Mouse (Mus musculus) stomach, postnatal 0 days (tissue): ENCODE results near the gene Arpc5l. TPM values are rescaled to one million over a fixed set of nuclear protein-coding genes. Genes with fewer than 3 reads are reported as not detected.

ENCODE experiments used
- ATAC-seq: fragments of 200-750 bp; cut with Nextera tagmentation; 2 replicates; pipeline ENCODE4 v1.8.0; 2017; ENCODE audit not compliant: low FRiP score, low TSS enrichment
- DNase-seq: peaks from one replicate; pipeline ENCODE4 v3.0.0-alpha.2; 2016; ENCODE audit warnings: low spot score
- H3K27ac ChIP-seq: fragments of 300-500 bp; sonication (generic); replicated peaks from 2 replicates; pipeline ENCODE4 v1.5.1; 2014; ENCODE audit warnings: mild to moderate bottlenecking, control low read depth
- H3K27me3 ChIP-seq: fragments of 300-500 bp; sonication (generic); 2 replicates; pipeline ENCODE4 v1.6.1; 2014; ENCODE audit warnings: low read length; ENCODE audit not compliant: control insufficient read depth, insufficient read depth
- H3K36me3 ChIP-seq: fragments of 300-500 bp; sonication (generic); 2 replicates; pipeline ENCODE4 v1.6.1; 2014; ENCODE audit warnings: low read length, mixed read lengths; ENCODE audit not compliant: control insufficient read depth, insufficient read depth
- H3K4me1 ChIP-seq: fragments of 300-500 bp; sonication (generic); replicated peaks from 2 replicates; pipeline ENCODE4 v1.6.1; 2014; ENCODE audit warnings: antibody characterized with exemption; ENCODE audit not compliant: control insufficient read depth, insufficient read depth
- H3K4me2 ChIP-seq: fragments of 300-500 bp; sonication (generic); replicated peaks from 2 replicates; pipeline ENCODE4 v1.6.1; 2014; ENCODE audit warnings: low read depth, mild to moderate bottlenecking, control low read depth, moderate library complexity
- H3K4me3 ChIP-seq: fragments of 300-500 bp; sonication (generic); 2 replicates; pipeline ENCODE4 v1.5.1; 2014; ENCODE audit warnings: low read depth, low read length, control low read depth
- H3K9ac ChIP-seq: fragments of 300-500 bp; sonication (generic); 2 replicates; pipeline ENCODE4 v1.6.1; 2014; ENCODE audit warnings: mild to moderate bottlenecking, low read length, control low read depth, mixed read lengths
- H3K9me3 ChIP-seq: fragments of 300-500 bp; sonication (generic); 2 replicates; pipeline ENCODE4 v1.6.1; 2016; ENCODE audit warnings: low read length; ENCODE audit not compliant: control insufficient read depth
- CTCF ChIP-seq: IDR thresholded peaks from 2 replicates; pipeline ENCODE4 v1.5.1; 2016; ENCODE audit warnings: antibody characterized with exemption, low read depth, mild to moderate bottlenecking, moderate library complexity
- EP300 ChIP-seq: optimal IDR thresholded peaks from 2 replicates; pipeline ENCODE3; 2016; ENCODE audit warnings: antibody characterized with exemption
- WGBS: fragments of 180-500 bp; shearing (Covaris S2); extraction: QIAGEN DNeasy Blood & Tissue Kit; methylation state at CpG from one replicate; pipeline ENCODE4 v1.1.7; 2014; 5-methylcytosine and 5-hydroxymethylcytosine counted together
- polyA plus RNA-seq: library from polyadenylated mRNA; unstranded; fragments of >200 nt; fragmentation: Nextera tagmentation; extraction: Ambion mirVana; gene quantifications from 2 replicates; pipeline ENCODE4 v1.2.1, GENCODE M21; 2015

Gene Arpc5l
- 136 and 142 TPM in 2 replicates for polyA plus RNA-seq

DNA sequence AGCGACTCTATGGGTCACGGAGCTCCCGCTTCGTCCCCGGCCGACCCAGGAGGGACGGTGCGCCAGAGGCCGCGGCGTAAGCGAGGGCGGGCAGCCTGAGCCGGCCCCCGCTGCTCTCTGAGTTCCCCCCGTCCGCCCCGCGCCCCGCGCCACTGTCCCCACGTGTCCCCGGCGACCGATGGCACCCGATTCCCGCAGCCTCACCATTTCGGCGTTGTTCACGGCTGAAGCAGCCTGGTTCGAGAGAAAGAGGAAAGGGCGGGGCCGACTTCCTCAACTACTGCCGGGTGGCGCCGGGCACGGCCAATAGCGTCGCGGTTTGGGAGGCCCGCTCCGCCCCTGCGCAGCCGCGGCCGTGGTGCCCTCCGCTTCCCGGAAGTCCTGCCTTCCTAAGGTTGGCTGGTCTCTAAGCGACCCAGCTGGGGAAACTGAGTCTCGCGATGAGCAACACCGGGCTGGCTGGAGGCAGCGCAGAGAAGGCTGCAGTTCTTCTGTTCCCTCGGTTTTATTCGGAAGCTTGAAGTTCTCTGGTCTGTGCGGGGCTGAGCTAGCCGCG, at the start of gene Arpc5l:
Gene Arpc5l, plus strand, starts transcription at position 469 of the 556 bp plus-strand sequence.
- under 1% methylated on average over 53 of the region's 58 CpGs for WGBS
- TF ChIP-seq EP300, result peak; percentile 67
- no peak for TF ChIP-seq CTCF
- H3K36me3 ChIP-seq, result peaks cover 6% of the 10 kb centered on the region; the same call in 1 of the 2 replicates
- ATAC-seq, result peak; percentile 87
- no peaks in the 10 kb centered on the region for H3K27me3 ChIP-seq
- peaks cover 6% of the 10 kb centered on the region for H3K4me1 ChIP-seq
- H3K9me3 ChIP-seq, result no peaks in the 10 kb centered on the region
- peak; percentile 93 for DNase-seq
- H3K4me2 ChIP-seq, result peak within 1 kb of the TSS; percentile 56
- peak within 1 kb of the TSS; percentile 82 for H3K9ac ChIP-seq
- peak within 1 kb of the TSS; percentile 87 for H3K27ac ChIP-seq
- H3K4me3 ChIP-seq, result peak within 1 kb of the TSS; percentile 64

DNA sequence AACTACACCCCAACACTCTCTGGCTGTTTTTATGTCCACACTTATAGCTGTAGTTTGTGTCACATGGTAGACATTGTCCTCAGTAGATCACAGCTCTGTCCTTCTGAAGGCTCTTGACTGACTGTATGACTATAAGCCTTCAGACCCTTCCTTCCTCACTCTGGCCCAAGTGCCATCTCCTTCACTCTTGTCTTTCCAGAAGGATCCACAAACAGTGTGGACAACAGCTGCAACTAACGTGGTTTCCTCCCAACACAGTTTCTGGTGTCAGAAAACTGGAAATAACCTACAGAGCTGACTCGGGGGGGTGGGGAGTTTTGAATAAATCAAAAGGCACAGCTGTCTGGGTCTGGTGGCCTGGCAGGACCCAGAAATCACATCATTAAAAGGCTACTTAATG, 49.1 kb upstream of the Arpc5l start:
- WGBS, result 65% methylated on average over 2 of the region's 2 CpGs
- Histone ChIP-seq H3K9ac (no peak overlapping the region), H3K9me3 (no peaks in the 10 kb centered on the region), H3K36me3 (no peaks in the 10 kb centered on the region), H3K4me1 (no peaks in the 10 kb centered on the region), H3K27ac (no peak overlapping the region), H3K27me3 (no peaks in the 10 kb centered on the region), H3K4me3 (no peak overlapping the region), H3K4me2 (no peak overlapping the region)
- TF ChIP-seq CTCF, result no peak
- no peak for TF ChIP-seq EP300
- no peak for ATAC-seq
- no peak for DNase-seq

DNA sequence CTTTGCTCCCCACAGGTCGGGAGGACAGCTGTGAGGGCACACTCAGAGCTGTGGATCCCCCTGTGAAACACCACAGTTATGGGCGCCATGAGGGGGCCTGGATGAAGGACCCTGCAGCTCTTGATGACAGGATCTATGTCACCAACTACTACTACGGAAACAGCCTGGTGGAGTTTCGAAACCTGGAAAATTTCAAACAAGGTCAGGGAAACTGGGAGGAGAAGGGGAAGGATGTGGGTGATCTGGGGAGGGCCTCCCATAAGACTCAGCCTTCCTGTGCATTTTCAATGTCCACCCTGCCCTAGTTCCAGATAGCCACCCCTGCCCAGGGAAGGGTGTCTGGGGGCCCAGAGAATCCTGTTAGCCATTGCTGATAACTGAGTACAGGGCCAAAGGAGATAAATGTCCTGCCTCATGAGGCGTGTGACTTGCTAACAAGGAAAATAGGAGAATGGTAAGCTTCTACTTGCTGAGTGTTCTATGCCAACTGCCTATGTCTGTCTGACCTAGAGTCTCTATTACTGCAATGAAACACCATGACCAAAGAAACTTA, 47.4 kb upstream of the Arpc5l start:
- Histone ChIP-seq H3K36me3 (no peaks in the 10 kb centered on the region), H3K4me1 (no peaks in the 10 kb centered on the region), H3K9me3 (no peaks in the 10 kb centered on the region), H3K9ac (no peak overlapping the region), H3K27ac (no peak overlapping the region), H3K4me3 (no peak overlapping the region), H3K4me2 (no peak overlapping the region), H3K27me3 (no peaks in the 10 kb centered on the region)
- TF ChIP-seq CTCF, result no peak
- WGBS, result 81% methylated on average over 5 of the region's 5 CpGs
- ATAC-seq (no peak), DNase-seq (no peak)

DNA sequence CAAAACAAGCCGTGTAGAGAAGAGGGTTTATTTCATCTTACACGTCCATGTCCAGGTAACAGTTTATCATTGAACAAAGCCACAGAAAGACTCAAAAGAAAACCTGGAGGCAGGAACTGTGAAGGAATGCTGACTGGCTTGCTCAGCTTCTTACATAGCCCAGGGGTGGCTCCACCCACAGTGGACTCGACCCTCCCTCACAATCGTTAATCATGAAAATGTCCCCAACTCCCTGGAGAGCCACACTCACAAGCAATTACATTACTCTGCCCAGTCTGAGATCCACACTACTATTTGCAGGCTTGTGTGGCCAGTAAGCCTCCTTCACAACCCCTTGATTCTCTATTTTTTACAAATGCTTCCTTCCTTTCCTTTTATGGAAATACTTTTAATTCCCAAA, 41.0 kb upstream of the Arpc5l start:
- H3K9me3 ChIP-seq, result no peaks in the 10 kb centered on the region
- no peak overlapping the region for H3K4me2 ChIP-seq
- WGBS, result 9% methylated on average over 4 of the region's 4 CpGs
- H3K4me1 ChIP-seq, result no peaks in the 10 kb centered on the region
- TF ChIP-seq CTCF (no peak), EP300 (no peak)
- no peaks in the 10 kb centered on the region for H3K36me3 ChIP-seq
- ATAC-seq, result no peak
- H3K27me3 ChIP-seq, result no peaks in the 10 kb centered on the region
- no peak overlapping the region for H3K9ac ChIP-seq
- H3K4me3 ChIP-seq, result no peak overlapping the region
- H3K27ac ChIP-seq, result no peak overlapping the region
- no peak for DNase-seq

DNA sequence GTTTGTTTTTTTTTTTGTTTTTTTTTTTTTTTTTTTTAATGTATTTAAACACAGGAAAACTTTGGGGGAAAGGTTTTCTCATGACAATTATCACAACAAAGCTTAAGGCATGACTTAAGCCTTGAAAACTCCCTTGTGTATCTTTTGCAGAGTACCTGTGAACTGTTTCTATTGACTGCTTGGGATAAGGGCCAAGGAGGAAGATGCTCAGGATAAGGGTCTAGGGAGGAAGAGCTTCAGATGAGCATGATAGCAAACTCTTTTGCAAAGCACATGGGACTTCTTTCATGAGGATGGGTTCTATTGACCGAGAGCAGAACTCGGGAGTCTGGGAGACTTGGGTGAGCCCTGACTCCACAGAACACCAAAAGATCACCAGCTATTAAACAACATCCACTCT, 35.5 kb upstream of the Arpc5l start:
- ATAC-seq, result peak; percentile 17; the same call in 1 of the 2 replicates
- no peaks in the 10 kb centered on the region for H3K27me3 ChIP-seq
- no peak overlapping the region for H3K27ac ChIP-seq
- no peak overlapping the region for H3K9ac ChIP-seq
- no peak for DNase-seq
- no peak overlapping the region for H3K4me2 ChIP-seq
- WGBS, result 71% methylated on average over 2 of the region's 2 CpGs
- no peaks in the 10 kb centered on the region for H3K9me3 ChIP-seq
- no peaks in the 10 kb centered on the region for H3K36me3 ChIP-seq
- TF ChIP-seq CTCF, result no peak
- TF ChIP-seq EP300, result no peak
- no peaks in the 10 kb centered on the region for H3K4me1 ChIP-seq
- no peak overlapping the region for H3K4me3 ChIP-seq

DNA sequence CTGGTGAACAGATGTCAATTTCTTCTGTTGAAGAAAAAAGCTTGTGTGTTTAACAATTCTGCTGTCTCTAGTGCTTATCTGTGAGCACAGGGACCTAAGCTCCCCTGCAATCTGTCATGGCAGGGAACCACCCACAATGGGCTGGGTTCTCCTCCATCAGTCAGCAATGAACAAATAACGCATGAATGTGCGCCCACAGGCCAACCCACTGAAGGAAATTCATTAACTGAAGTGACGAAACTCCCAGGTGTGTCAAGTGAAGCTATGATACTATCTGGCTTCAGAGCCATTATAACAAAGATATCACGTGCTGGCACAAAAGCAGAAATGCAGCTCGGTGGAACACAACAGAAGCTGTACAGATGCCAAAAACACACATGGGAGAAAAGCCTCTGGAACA, 35.1 kb upstream of the Arpc5l start:
- no peak for TF ChIP-seq CTCF
- TF ChIP-seq EP300, result no peak
- Histone ChIP-seq H3K36me3 (no peaks in the 10 kb centered on the region), H3K9me3 (no peaks in the 10 kb centered on the region), H3K9ac (no peak overlapping the region), H3K27ac (no peak overlapping the region), H3K4me3 (no peak overlapping the region), H3K4me2 (no peak overlapping the region), H3K4me1 (no peaks in the 10 kb centered on the region), H3K27me3 (no peaks in the 10 kb centered on the region)
- 32% methylated on average over 5 of the region's 5 CpGs for WGBS
- DNase-seq (peak; percentile 58), ATAC-seq (peak; percentile 84)
